Mouse (Mus musculus) left cerebral cortex, postnatal 10 days (tissue): ENCODE measurements around the gene Txn2. TPM values are rescaled to one million over a fixed set of nuclear protein-coding genes. Genes with fewer than 3 reads are reported as not detected.

ENCODE experiments used
- DNase-seq, 2 experiments: peaks; one replicate each; pipeline ENCODE4 v3.0.0; 2021 to 2022; ENCODE audit warnings: low spot score in 2 of 2, mixed read lengths in 1 of 2; ENCODE audit errors: extremely low spot score in 1 of 2
- intact Hi-C: fragments of 180-260 bp; cut with DNase I; formaldehyde crosslinking; loops from one replicate; pipeline ENCODE4 v1.15.1; 2025
- total RNA-seq, 2 experiments: library from RNA; stranded (reverse); gene quantifications; 2 replicates each; pipeline ENCODE4 v1.2.3; 2021

The Txn2 gene
- total RNA-seq, 2 experiments from 2014 or later = 108 to 115 TPM

GRCm38 (mm10) chr15:77935673-77936375 lies 7.0 kb upstream of the Txn2 start:
- intact Hi-C loops = no loop called here
- peak in 1 of 2 experiments; percentile 73 for DNase-seq

- no peak for DNase-seq
- intact Hi-C loops = no loop called here
These were observed 6.2 kb upstream of the Txn2 start for GRCm38 (mm10) chr15:77934968-77935367.

GRCm38 (mm10) chr15:77934326-77934725 lies 5.5 kb upstream of the Txn2 start:
- DNase-seq = no peak
- intact Hi-C loops = no loop called here

GRCm38 (mm10) chr15:77933770-77934169 lies 5.0 kb upstream of the Txn2 start:
- DNase-seq = peak; percentile 96
- intact Hi-C loops = no loop called here

GRCm38 (mm10) chr15:77933222-77933621 lies 4.4 kb upstream of the Txn2 start:
- no peak for DNase-seq
- intact Hi-C loops = no loop called here

- no peak for DNase-seq
- intact Hi-C loops = no loop called here
These were observed 2.8 kb upstream of the Txn2 start for GRCm38 (mm10) chr15:77931689-77932016.

- no peak for DNase-seq
- intact Hi-C loops = no loop called here
These were observed 2.3 kb upstream of the Txn2 start for GRCm38 (mm10) chr15:77930986-77931688.

GRCm38 (mm10) chr15:77929804-77930203 lies 998 bp upstream of the Txn2 start:
- intact Hi-C loops = no loop called here
- DNase-seq = no peak

GRCm38 (mm10) chr15:77928091-77928490 lies 715 bp downstream of the Txn2 start:
- intact Hi-C loops = no loop called here
- DNase-seq = no peak

- intact Hi-C loops = no loop called here
These were observed 1.9 kb downstream of the Txn2 start for GRCm38 (mm10) chr15:77926921-77927320.

GRCm38 (mm10) chr15:77925195-77925594 lies 3.6 kb downstream of the Txn2 start:
- intact Hi-C loops = no loop called here
- DNase-seq = no peak

More at GRCm38 (mm10) chr15:77926921-77927320, 1.9 kb downstream of the Txn2 start:
- DNase-seq = no peak

GRCm38 (mm10) chr15:77923267-77924035 lies 5.4 kb downstream of the Txn2 start:
- intact Hi-C loops = no loop called here
- DNase-seq = no peak

GRCm38 (mm10) chr15:77922710-77923109 lies 6.1 kb downstream of the Txn2 start:
- intact Hi-C loops = no loop called here
- no peak for DNase-seq

- intact Hi-C loops = no loop called here
- no peak for DNase-seq
These were observed 7.2 kb downstream of the Txn2 start for GRCm38 (mm10) chr15:77921636-77922035.

- DNase-seq = peak in 1 of 2 experiments; percentile 69
- intact Hi-C loops = no loop called here
These were observed 8.0 kb downstream of the Txn2 start for GRCm38 (mm10) chr15:77920511-77921462.

- intact Hi-C loops = no loop called here
- DNase-seq = no peak
These were observed 9.4 kb downstream of the Txn2 start for GRCm38 (mm10) chr15:77919441-77919840.

GRCm38 (mm10) chr15:77916851-77917544 lies 11.8 kb downstream of the Txn2 start:
- intact Hi-C loops = loop anchor here (1.0 kb wide), 1 partner anchor 142 kb away; no protein-coding TSS in a partner anchor
- DNase-seq = peak; percentile 90

GRCm38 (mm10) chr15:77915287-77915686 lies 13.5 kb downstream of the Txn2 start:
- intact Hi-C loops = no loop called here
- no peak for DNase-seq
